Mouse (Mus musculus) mouse trophoblast stem cell (cell line): ENCODE results near the gene Psapl1.

Experiments
- in situ Hi-C, 2 experiments: fragments of 300-500 bp; cut with MseI, MboI; formaldehyde crosslinking; loops; 2 replicates in 1 of 2; 3 replicates in 1 of 2; pipeline ENCODE4 v1.15.1; 2025

The Psapl1 gene

GRCm38 (mm10) chr5:36203916-36204315 lies at the start of gene Psapl1:
Psapl1 (plus strand) TSS chr5:36204021.
- in situ Hi-C loops = no loop called here

GRCm38 (mm10) chr5:36154879-36155485 lies 48.8 kb upstream of the Psapl1 start:
- in situ Hi-C loops = no loop called here

DNA sequence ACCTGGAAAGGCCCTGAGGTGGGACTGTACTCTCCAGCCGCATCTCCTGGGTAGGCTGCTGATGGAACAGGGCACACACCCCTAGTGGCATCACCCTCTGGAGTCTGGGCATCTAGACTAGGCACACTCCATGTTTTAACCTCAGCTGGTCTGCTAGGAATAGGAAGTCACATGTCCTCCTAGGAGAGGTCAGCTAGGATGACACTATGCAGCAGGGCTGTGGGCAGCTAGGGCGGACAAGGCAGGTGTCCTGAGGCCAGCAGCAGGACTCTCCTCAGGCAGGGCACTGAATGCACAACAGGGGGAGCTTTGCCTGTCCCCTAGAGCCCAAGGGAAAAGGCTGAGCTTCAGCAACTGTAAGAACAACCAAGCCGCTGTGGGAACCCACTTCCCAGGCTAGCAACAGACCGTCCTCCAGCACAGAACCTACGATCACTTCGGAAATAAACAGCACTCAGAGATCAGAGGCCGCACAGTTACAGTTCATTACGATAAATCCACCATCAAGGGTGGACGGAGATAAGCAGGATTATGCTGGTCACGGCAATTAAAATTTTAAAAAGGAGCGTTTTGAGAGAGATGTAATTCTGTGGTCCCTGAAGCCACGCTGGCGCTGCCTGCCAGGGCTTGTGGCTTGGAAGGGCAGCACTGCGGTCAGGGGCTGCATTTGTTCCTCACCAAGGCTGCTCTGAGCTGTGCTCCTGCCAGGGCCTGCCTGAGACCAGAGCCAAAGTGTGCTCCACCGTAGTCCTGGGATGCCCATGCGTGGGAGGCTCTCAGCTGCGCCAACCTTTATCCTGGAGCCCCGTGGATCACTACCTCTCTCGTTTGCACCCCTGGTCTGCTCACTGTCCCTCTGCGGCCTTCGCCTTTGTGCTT lies 38.2 kb upstream of the Psapl1 start:
- in situ Hi-C loops = no loop called here

DNA sequence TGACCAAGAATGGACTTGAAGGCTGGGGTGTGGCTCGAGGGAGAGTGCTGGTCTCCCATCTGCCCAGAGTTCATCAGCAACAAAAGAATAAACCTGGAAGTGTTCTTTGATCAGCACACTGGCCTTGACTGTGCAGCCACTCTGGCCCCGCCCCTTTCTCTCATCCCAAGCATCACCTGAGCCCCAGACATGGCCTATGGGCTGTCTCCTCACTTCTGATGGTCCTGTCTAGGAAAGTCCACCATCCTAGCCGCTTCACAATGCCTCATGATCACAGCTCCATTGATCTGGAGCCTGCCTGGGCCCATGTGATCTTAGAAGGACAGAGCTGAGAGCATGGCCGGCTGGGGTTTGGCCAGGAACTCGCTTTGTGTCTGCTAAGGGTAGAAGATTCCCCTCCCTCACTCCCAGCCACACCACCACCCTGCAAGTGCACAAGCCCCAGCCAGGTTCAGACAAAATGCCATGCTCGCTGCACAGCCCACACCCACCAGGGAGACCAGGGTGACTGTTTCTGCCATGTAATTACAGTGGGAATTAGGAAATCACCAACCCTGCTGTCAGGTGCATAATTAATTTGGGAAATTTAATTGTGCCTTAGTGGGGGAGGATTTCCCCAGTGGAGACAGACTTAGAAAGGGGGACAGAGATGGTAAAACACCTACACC lies 37.3 kb upstream of the Psapl1 start:
- in situ Hi-C loops = no loop called here

DNA sequence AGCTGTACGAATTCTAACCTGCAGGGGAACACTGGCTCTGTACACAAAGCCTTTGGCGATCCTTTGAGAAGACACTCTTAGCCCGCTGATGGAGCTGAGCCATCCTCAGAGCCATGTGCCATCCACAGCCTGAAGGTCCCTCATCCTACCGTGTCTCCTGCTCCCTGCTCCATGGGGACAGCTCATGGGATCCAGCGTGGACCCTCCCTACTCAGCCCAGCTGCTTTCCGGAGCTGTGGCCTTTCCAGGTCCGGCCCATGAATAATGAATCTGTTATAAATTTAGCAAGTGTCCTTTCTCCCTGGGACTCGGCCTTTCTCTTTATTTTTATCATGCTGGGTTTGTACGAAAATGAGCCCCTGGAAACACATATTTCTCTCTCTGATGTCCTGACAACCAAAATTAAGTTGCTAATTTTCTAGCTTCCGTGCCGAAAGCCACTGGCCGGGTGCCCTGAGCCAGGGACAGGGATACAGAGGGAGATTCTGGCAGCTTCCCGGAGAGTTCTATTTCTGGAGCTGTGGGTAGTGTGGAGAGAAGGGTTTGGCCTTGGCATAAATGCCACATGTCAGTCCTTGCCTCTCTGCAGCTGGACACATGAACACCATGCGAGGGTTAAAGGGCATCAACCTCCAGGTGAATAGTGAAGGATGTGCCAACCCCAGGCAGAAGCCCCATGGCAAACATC lies 34.7 kb upstream of the Psapl1 start:
- in situ Hi-C loops = no loop called here

- in situ Hi-C loops = no loop called here
Measured at GRCm38 (mm10) chr5:36174569-36175115, 29.2 kb upstream of the Psapl1 start.

- in situ Hi-C loops = no loop called here
Measured at GRCm38 (mm10) chr5:36176409-36176808, 27.4 kb upstream of the Psapl1 start.

DNA sequence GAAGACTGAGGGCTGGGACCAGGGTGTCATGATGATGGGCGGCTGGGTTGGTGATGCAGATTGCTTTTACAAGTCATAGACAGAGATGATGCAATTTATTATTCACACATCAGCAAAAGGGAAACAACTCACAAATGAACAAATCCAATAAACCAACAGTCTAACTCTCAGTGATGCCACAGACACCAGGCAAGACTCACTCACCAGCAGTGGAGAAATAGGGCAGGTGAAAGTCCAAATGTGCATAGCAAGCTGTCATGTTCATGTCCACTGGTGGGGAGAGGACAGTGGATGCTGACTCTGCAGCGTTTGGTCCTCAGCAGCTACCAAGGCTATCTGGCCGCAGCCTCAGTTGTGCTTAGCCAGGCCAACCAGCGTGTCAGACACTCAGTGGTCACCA lies 26.9 kb upstream of the Psapl1 start:
- in situ Hi-C loops = no loop called here

- in situ Hi-C loops = no loop called here
Measured at GRCm38 (mm10) chr5:36178215-36178614, 25.6 kb upstream of the Psapl1 start.

DNA sequence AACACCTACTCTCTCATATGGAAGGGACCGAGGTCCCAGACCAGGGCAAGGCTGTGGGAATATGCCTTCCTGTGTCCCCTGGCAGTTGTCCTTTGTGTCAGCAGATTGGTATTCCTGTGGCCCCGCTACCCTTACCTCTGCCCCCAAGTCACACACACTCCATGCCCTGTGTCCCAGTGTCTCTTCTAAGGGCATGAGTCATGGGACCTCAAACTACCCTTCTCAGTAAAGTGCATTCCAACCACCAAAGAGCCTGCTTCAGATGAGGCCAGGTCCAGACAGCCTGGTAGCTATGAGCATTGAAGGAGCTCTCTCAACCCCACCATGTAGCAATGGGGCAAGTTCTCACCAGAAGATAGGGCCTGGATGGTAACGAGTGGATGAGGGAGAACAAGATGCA lies 25.0 kb upstream of the Psapl1 start:
- in situ Hi-C loops = no loop called here

GRCm38 (mm10) chr5:36179708-36180107 lies 24.1 kb upstream of the Psapl1 start:
- in situ Hi-C loops = no loop called here

DNA sequence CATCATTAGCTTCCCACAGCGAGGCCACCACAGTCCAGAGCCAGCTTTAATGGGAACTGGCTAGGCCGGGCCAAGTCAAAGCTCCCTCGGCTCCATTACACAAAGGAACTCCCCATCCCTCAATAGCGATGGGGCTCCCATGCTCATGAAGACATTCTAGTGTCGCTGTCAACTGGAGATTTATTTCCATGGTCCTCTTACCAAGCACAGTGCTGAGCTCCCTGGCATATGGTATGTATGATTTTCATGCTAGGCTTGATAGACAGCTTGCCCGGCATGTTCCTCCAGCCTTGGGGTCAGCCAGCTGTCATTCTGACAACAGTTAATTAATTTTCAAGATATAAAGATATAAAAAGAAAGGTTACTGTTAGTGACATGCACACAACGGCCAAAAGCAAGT lies 21.5 kb upstream of the Psapl1 start:
- in situ Hi-C loops = no loop called here

DNA sequence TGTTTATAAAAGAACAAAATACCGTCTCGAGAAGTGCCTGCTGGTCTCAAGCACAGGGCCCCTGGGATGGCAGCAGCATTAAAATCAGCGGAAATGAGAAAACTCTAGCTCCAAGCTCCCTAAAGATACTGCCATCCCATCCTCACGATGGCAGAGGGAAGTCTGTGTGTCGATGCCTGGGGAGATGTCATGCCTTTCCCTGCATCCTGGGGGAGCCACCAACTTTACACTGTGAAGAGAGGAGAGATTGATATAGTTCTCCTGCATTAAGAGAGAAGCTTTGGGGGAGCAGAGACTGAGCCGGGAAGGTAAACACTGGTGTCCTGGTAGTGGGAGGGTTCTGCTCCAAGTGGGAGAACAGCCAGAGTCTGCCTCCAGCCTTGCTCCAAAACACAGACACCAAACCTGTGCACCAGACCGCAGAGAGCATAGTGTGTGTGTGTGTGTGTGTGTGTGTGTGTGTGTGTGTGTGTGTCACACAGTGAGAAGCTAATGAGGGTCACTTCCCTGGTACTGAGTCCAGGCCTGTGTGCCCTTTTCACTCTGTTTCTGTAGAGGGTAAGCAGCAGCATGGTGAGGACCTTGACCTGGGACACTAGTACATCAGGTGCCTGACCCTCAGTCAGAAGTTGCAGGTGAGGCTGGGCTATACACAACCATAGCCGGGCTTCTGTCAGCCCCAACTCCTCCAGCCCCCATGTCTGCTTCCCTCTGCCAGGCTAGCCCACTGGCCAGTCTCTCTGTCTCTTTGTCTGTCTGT lies 17.3 kb upstream of the Psapl1 start:
- in situ Hi-C loops = no loop called here

- in situ Hi-C loops = no loop called here
Measured at GRCm38 (mm10) chr5:36188310-36188709, 15.5 kb upstream of the Psapl1 start.

DNA sequence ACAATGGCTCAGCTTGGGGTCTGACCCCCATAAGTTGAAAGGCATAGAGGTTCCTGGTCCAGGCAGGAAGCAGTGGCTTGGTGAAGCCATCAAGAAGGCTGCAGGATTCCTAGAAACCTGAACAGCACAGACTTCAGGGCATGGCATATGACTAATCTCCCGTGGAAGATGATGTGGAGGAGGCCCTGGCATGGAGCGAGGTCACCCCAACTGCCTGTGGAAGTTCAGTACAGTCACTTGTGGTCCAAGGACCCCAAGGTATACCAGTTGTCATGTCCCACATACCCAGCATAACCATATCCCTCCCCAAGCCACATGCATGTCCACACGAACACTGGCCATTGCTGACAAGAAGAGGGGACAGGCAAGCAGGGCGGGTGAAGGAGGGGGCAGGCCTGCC lies 12.5 kb upstream of the Psapl1 start:
- in situ Hi-C loops = no loop called here

GRCm38 (mm10) chr5:36191876-36192275 lies 11.9 kb upstream of the Psapl1 start:
- in situ Hi-C loops = no loop called here

DNA sequence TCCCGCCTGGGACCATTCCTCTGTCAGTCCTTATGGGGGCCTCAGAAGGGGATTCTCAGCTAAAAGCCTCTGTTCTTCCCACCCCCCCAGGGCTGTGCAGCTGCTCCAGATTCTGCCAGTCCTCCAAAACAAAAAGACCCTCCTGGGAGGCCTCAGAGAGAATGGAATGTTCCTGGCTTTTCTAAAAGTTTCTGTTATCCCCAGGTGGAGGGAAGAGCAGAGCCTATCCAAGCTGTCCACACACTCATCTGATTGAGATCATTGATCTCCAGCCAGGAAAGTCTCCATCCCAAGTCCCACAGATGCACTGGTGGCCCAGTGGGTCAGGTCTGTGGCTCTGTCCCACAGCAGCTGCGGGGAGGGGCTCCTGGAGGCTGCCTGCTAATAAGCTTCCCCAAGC lies 11.1 kb upstream of the Psapl1 start:
- in situ Hi-C loops = no loop called here

- in situ Hi-C loops = no loop called here
Measured at GRCm38 (mm10) chr5:36194631-36195030, 9.2 kb upstream of the Psapl1 start.

DNA sequence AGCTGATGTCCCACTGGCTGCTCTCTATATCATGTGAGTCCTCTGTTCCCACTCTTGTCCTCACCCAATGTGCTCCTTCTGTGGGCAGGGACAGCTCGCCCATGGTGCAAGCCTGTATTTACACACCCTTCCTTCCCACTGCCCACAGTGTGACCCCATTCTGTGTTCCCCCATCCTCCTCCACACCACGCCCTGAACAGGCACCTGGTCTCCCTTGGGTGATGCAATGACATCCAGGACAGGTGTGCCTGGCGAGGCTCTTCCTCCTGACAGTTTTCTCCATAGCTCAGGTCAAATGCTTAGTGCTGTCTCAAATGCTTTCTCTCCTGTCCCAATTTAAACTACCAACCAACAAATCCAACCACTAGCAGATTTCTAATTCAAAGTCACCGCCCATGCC lies 8.4 kb upstream of the Psapl1 start:
- in situ Hi-C loops = no loop called here

DNA sequence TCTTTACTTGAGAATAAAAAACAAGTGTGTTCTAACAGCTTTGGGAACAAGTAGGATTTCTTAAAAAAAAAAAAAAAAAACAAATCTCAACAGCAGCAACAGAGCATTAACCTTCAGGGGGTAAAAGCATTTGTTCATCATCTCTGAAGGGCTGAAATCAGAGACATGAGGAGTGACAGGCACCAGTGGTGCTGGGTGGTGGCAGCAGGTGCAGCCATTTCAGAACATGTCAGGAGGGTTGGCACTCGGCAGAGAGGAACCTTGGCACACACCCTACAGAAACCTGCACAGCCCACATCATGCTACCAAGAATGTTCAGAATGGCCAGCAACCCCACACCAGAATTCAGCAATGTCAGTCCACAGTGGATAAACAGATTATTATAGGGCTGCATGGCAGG lies 4.3 kb upstream of the Psapl1 start:
- in situ Hi-C loops = no loop called here

- in situ Hi-C loops = no loop called here
Measured at GRCm38 (mm10) chr5:36202781-36203180, 1.0 kb upstream of the Psapl1 start.
